Mouse (Mus musculus) kidney, embryonic 14.5 days (tissue): ENCODE measurements around the gene Ctrb1. TPM values are rescaled to one million over a fixed set of nuclear protein-coding genes. Genes with fewer than 3 reads are reported as not detected.

Source experiments
- ATAC-seq: fragments of 200-750 bp; cut with Nextera tagmentation; 2 replicates; pipeline ENCODE4 v1.8.0; 2017; ENCODE audit warnings: moderate number of reproducible peaks, mild to moderate bottlenecking, moderate TSS enrichment, moderate library complexity; ENCODE audit not compliant: low FRiP score, low TSS enrichment
- H3K27ac ChIP-seq: fragments of 300-500 bp; sonication (generic); 2 replicates; pipeline ENCODE4 v1.5.1; 2014; ENCODE audit warnings: low read depth, mild to moderate bottlenecking, low read length, moderate library complexity, mixed read lengths
- H3K27me3 ChIP-seq: fragments of 300-500 bp; sonication (generic); 2 replicates; pipeline ENCODE4 v1.6.1; 2014; ENCODE audit warnings: mild to moderate bottlenecking, low read length; ENCODE audit not compliant: control insufficient read depth, insufficient read depth
- H3K36me3 ChIP-seq: fragments of 300-500 bp; sonication (generic); 2 replicates; pipeline ENCODE4 v1.6.1; 2014; ENCODE audit warnings: low read length, mixed read lengths; ENCODE audit not compliant: control insufficient read depth, insufficient read depth
- H3K4me1 ChIP-seq: fragments of 300-500 bp; sonication (generic); 2 replicates; pipeline ENCODE4 v1.6.1; 2014; ENCODE audit warnings: low read length, mixed read lengths; ENCODE audit not compliant: control insufficient read depth, insufficient read depth
- H3K4me2 ChIP-seq: fragments of 300-500 bp; sonication (generic); replicated peaks from 2 replicates; pipeline ENCODE4 v1.6.1; 2014; ENCODE audit warnings: low read depth, mild to moderate bottlenecking, low read length
- H3K4me3 ChIP-seq: fragments of 300-500 bp; sonication (generic); 2 replicates; pipeline ENCODE4 v1.5.1; 2014; ENCODE audit warnings: mild to moderate bottlenecking, low read length
- H3K9ac ChIP-seq: fragments of 300-500 bp; sonication (generic); 2 replicates; pipeline ENCODE4 v1.6.1; 2014; ENCODE audit warnings: low read depth, mild to moderate bottlenecking, low read length, moderate library complexity
- H3K9me3 ChIP-seq: fragments of 300-500 bp; sonication (generic); 2 replicates; pipeline ENCODE4 v1.6.1; 2016; ENCODE audit warnings: low read length; ENCODE audit not compliant: control insufficient read depth
- WGBS: fragments of 180-500 bp; shearing (Covaris S2); extraction: QIAGEN DNeasy Blood & Tissue Kit; methylation state at CpG from one replicate; pipeline ENCODE4 v1.1.7; 2014; 5-methylcytosine and 5-hydroxymethylcytosine counted together
- polyA plus RNA-seq: library from polyadenylated mRNA; unstranded; fragments of >200 nt; fragmentation: Nextera tagmentation; extraction: Ambion mirVana; gene quantifications from 2 replicates; pipeline ENCODE4 v1.2.1, GENCODE M21; 2014

Gene Ctrb1
- polyA plus RNA-seq: not detected in 2 replicates

DNA sequence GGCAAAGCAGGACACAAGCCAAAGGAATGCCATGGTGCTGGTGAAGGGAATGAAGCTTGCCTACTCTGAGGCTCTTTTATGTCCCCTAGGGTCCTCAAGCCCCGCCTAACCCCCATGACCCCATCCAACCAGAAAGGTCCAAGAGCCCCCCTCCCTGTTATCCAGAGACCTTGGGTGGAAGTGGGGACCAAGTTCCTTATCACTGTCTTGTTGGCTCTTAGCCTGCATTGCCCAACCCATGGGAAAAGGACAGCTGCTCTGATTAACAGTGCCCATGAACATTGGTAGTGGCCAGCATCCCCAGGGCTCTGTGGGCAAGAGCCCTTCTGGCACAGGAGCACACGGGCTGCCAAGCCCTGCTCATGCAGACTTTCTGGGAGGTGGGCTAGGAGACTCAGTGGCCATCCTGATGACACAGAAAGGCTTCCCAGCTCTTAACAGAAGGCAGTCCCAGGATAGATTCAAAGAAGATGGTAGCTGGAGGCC, at the start of gene Ctrb1:
Gene Ctrb1 (minus strand): TSS at position 51 of the 486 bp plus-strand sequence.
- no peak within 1 kb of the TSS for H3K27ac ChIP-seq
- WGBS: 74% methylated on average over 2 of the region's 2 CpGs
- H3K4me3 ChIP-seq: no peak within 1 kb of the TSS
- no peak within 1 kb of the TSS for H3K4me2 ChIP-seq
- H3K27me3 ChIP-seq: no peaks in the 10 kb centered on the region
- peaks cover 4% of the 10 kb centered on the region; the same call in 1 of the 2 replicates for H3K4me1 ChIP-seq
- no peak within 1 kb of the TSS for H3K9ac ChIP-seq
- H3K9me3 ChIP-seq: 0 out of 2 replicates have a peak, but pooled peaks cover 2% of the 10 kb centered on the region
- H3K36me3 ChIP-seq: no peaks in the 10 kb centered on the region
- no peak for ATAC-seq

DNA sequence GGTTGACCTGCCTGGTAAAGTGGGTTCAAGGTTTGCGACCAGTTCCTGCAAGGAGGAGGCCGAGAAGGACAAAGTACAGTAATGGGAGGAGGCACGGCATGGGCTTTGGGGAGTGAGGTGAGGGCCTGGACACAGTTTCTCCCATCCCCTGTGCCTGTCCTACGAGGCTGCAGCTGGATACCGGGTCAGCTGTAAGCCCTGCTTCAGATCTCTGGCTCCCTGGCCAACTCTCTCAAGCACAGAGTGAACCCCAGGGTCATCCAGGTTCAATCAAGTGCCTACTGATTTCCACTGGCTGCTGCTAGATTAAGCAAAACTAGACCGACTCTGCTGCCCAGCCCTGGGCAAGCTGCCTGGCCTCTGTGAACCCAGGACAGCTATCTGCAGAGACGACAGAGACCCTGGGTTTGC, 49.5 kb upstream of the Ctrb1 start:
- no peak for ATAC-seq
- WGBS: 71% methylated on average over 7 of the region's 7 CpGs
- Histone ChIP-seq H3K4me1 (peaks cover 68% of the 10 kb centered on the region), H3K9ac (no peak overlapping the region; the same call in 1 of the 2 replicates), H3K27ac (no peak overlapping the region), H3K27me3 (no peaks in the 10 kb centered on the region), H3K4me3 (no peak overlapping the region), H3K9me3 (no peaks in the 10 kb centered on the region), H3K4me2 (no peak overlapping the region), H3K36me3 (peaks cover 3% of the 10 kb centered on the region; the same call in 1 of the 2 replicates)

GRCm38 (mm10) chr8:111739604-111740003, 48.8 kb upstream of the Ctrb1 start:
- no peaks in the 10 kb centered on the region for H3K27me3 ChIP-seq
- no peaks in the 10 kb centered on the region for H3K9me3 ChIP-seq
- H3K4me2 ChIP-seq: no peak overlapping the region
- WGBS: 50% methylated on average over 7 of the region's 7 CpGs
- no peak for ATAC-seq
- H3K36me3 ChIP-seq: peaks cover 3% of the 10 kb centered on the region; the same call in 1 of the 2 replicates
- no peak overlapping the region for H3K27ac ChIP-seq
- peaks cover 71% of the 10 kb centered on the region for H3K4me1 ChIP-seq
- H3K9ac ChIP-seq: no peak overlapping the region
- H3K4me3 ChIP-seq: no peak overlapping the region

DNA sequence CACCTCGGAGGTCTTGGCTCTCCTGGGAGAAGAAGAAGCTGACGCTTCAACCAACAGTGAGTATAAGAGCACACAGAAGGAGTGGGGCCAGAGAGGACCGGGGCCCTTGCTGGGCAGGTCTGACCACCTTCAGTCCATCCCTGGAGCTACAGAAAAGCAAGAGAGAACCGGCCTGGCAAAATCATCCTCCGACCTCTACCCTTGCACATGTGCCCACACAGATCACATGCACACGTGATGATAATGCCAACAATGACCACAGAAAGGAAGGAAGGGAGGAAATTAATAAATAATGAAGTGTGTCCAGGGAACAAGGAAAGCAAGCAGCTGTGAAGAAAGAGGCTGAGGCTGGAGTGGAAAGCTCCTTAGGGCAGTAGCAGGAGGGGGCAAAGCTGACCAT, 48.1 kb upstream of the Ctrb1 start:
- Histone ChIP-seq H3K36me3 (peaks cover 3% of the 10 kb centered on the region; the same call in 1 of the 2 replicates), H3K27me3 (no peaks in the 10 kb centered on the region), H3K4me1 (peaks cover 71% of the 10 kb centered on the region), H3K4me3 (no peak overlapping the region), H3K9ac (no peak overlapping the region), H3K27ac (no peak overlapping the region), H3K4me2 (no peak overlapping the region), H3K9me3 (no peaks in the 10 kb centered on the region)
- 61% methylated on average over 6 of the region's 6 CpGs for WGBS
- ATAC-seq: no peak

- Histone ChIP-seq H3K9ac (no peak overlapping the region), H3K27ac (peak overlapping the region; percentile 49; the same call in 1 of the 2 replicates)
Observed at GRCm38 (mm10) chr8:111736321-111736720, 45.5 kb upstream of the Ctrb1 start.

DNA sequence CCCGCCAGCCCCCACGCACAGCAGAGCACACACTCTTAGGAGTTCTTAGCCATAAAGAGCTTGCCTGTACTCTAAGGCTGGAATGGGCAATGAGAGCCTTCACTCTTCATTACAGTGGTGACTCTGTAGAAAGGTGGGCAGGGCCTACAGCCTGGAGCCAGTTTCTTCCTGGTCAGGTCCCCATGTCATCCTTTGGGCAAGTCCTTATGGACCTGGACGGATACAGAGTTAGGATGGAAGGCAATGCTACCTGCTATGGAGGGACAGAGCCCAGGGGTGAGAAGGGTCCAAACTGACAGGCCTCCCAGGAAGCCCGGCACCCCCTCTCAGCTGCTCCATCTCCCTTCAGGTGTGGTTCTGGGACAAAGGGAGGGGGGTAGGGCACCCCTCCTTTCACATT, 45.0 kb upstream of the Ctrb1 start:
- peak overlapping the region; percentile 23; the same call in 1 of the 2 replicates for H3K9ac ChIP-seq
- no peak overlapping the region for H3K4me3 ChIP-seq
- 56% methylated on average over 4 of the region's 4 CpGs for WGBS
- no peak for ATAC-seq
- H3K27me3 ChIP-seq: no peaks in the 10 kb centered on the region
- peaks cover 68% of the 10 kb centered on the region for H3K4me1 ChIP-seq
- H3K36me3 ChIP-seq: peaks cover 3% of the 10 kb centered on the region; the same call in 1 of the 2 replicates
- H3K4me2 ChIP-seq: no peak overlapping the region
- no peaks in the 10 kb centered on the region for H3K9me3 ChIP-seq
- H3K27ac ChIP-seq: peak overlapping the region; percentile 51; the same call in 1 of the 2 replicates

More at GRCm38 (mm10) chr8:111736321-111736720, 45.5 kb upstream of the Ctrb1 start:
- 34% methylated on average over 7 of the region's 7 CpGs for WGBS
- Histone ChIP-seq H3K4me3 (no peak overlapping the region), H3K4me2 (no peak overlapping the region), H3K9me3 (no peaks in the 10 kb centered on the region), H3K4me1 (peaks cover 68% of the 10 kb centered on the region), H3K36me3 (peaks cover 3% of the 10 kb centered on the region; the same call in 1 of the 2 replicates), H3K27me3 (no peaks in the 10 kb centered on the region)
- ATAC-seq: no peak

GRCm38 (mm10) chr8:111735335-111735761, 44.5 kb upstream of the Ctrb1 start:
- no peaks in the 10 kb centered on the region for H3K9me3 ChIP-seq
- H3K9ac ChIP-seq: peak overlapping the region; percentile 28; the same call in 1 of the 2 replicates
- no peak for ATAC-seq
- peak overlapping the region; percentile 51 for H3K27ac ChIP-seq
- H3K27me3 ChIP-seq: no peaks in the 10 kb centered on the region
- peaks cover 68% of the 10 kb centered on the region for H3K4me1 ChIP-seq
- no peak overlapping the region for H3K4me2 ChIP-seq
- peaks cover 3% of the 10 kb centered on the region; the same call in 1 of the 2 replicates for H3K36me3 ChIP-seq
- no peak overlapping the region for H3K4me3 ChIP-seq
- 36% methylated on average over 8 of the region's 8 CpGs for WGBS

DNA sequence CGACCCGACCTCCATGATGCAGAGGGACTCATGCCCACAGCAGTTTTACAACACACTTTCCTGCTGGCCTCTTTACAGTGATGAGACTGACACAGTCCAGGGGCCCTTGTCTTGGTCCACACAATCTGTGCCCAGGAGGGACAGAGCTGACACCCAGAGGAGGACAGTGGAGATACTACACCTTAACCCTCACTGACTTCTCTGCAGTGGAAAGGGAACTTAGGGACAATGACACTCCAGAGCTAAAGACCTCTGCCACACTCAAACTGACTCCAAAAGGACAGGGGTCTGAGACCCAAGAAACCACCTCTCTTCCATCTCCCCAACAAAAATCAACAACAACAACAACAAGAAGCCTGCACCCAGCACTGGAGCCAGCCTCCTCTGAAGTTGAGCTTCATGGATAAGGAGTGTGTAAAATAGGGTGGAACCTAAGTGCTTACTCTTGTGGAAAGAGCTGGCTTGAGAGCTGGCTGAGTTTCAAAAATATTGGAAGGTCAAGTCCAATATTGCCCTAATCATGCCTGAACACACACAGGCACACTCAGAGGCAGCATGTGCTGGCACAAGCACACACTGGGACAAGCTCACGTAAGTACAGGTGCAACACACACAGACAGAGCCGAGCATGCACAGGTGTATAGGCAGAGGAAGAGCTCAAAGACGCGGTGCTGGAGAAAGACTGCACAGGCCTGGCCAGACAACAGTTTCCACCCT, 43.6 kb upstream of the Ctrb1 start:
- no peaks in the 10 kb centered on the region for H3K27me3 ChIP-seq

More for the DNA sequence above, 43.6 kb upstream of the Ctrb1 start:
- no peak for ATAC-seq
- H3K9me3 ChIP-seq: no peaks in the 10 kb centered on the region
- H3K9ac ChIP-seq: peak overlapping the region; percentile 28; the same call in 1 of the 2 replicates
- WGBS: 46% methylated on average over 6 of the region's 6 CpGs
- peak overlapping the region; percentile 51 for H3K27ac ChIP-seq
- H3K4me3 ChIP-seq: no peak overlapping the region
- peak overlapping the region; percentile 15 for H3K4me2 ChIP-seq
- peaks cover 3% of the 10 kb centered on the region; the same call in 1 of the 2 replicates for H3K36me3 ChIP-seq
- H3K4me1 ChIP-seq: peaks cover 70% of the 10 kb centered on the region
